Mouse (Mus musculus): ENCODE data around the gene Scn8a. TPM values are rescaled to one million over a fixed set of nuclear protein-coding genes. Genes with fewer than 3 reads are reported as not detected.

Gene Scn8a
- polyA plus RNA-seq, 1 experiment from 2014 or later, result 2.1 TPM

DNA sequence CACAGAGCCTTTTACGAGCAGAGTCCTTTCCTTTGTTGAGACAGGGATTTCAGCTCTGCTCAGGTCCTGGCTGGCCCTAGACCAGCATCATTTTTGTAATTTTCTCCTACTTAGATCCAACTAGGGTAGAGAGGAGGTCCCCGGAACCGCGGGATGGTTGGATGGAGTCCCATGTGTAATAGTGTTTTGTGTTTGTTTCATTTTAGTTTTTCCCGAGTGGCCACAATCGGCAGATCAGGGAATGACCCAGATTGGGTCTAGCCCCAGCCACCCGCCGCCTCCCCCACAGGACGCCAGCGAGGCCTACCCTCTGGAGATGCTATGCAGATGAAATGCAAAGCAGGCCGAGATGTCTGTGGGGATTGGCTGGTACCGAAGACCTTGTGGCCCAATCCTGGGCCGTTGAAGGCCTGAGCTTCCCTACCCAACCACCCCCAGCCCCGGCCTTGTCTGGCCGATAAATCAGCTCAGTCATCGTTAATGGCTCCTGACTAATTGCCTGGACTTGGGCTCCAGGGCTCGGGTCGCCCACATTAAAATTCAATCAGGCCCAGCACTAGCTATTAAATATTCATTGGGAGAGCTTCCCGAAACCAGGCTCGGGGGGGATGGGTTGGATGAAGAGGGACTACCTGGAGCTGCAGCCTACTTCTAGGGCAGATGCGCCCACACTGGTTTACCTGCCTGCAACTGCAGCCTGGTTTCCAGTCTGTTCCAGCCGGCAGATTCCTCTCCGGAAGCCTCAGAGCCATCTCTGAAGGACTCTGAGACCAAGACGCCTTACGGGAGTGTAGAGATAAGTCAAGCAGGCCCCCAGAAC, 223.4 kb downstream of the Scn8a start:
- DNase-seq (ENCODE audit: low spot score), result no peak

DNA sequence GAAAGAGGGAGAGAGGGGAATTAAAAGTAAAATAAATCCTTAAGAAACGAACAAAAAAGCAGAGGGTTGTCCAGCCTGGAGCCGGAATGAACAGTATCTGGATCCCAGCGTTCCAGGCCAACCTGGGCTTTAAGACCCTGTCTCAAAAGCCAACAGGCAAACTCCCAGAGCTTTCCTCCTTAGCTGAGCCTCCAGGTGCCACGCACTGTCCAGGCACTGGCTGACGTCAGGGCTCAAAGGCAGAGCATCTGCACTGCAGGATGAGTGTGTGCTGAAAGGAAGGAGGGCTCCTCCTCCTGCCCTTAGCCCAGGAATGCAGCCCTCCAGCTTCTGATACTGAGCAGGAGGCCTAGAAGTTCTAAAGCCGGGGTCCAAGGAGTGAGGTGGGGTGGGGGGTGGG, 224.3 kb downstream of the Scn8a start:
- DNase-seq (ENCODE audit: low spot score), result no peak

DNA sequence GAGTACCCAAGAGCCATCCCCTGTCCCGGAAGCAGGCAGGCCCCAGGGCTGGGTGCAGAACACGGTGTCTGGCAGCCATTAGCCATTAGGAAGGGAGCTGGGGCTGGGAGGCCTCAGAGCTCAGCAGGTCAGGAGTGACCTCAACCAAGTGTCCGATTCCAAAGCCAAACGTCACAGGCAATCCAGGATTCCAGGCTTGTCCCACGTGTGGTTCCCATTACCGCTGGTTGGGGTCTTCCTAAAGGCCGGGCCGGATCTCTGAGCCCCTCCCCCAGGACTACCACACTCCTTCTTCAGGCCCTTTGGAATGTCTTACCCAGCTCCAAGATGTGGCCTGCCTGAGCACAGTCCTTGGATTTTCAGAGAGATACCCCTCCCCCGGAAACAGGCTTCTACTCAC, 225.3 kb downstream of the Scn8a start:
- no peak for DNase-seq (ENCODE audit: low spot score)

DNA sequence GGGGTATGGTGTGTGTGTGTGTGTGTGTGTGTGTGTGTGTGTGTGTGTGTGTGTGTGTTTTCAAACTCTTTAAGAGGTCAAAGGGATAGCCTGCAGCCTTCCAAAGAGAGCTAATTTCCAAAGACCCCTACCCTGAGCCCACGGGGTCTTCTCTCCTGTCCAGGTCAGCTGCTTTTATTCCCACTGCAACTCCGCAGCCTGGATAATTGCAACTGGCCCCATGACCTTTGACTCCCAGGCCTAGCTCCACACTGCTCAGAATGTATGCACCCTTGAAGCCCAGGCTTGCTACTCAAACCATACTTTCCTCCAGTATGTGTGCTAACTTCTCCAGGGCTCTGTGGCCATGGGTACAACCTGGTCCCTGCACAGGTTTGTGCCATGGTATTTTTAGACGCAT, 225.7 kb downstream of the Scn8a start:
- DNase-seq (ENCODE audit: low spot score), result no peak

Other genes with a start within 250 kb of the Scn8a start
- gene Smagp, start 232.9 kb upstream of the Scn8a start, polyA plus RNA-seq (2015; fragmentation: Nextera tagmentation; extraction: Ambion mirVana), result 4.8 TPM in 2 replicates
- 33.1 and 45.9 TPM in 2 replicates for gene Bin2, start 200.3 kb upstream of the Scn8a start, polyA plus RNA-seq (2015; fragmentation: Nextera tagmentation; extraction: Ambion mirVana)
- 6.2 and 13.1 TPM in 2 replicates for gene Cela1, start 181.9 kb upstream of the Scn8a start, polyA plus RNA-seq (2015; fragmentation: Nextera tagmentation; extraction: Ambion mirVana)
- gene Galnt6, start 140.5 kb upstream of the Scn8a start, polyA plus RNA-seq (2015; fragmentation: Nextera tagmentation; extraction: Ambion mirVana), result 16.6 and 16.9 TPM in 2 replicates
- gene Slc4a8, start 108.1 kb upstream of the Scn8a start, polyA plus RNA-seq (2015; fragmentation: Nextera tagmentation; extraction: Ambion mirVana), result 2.1 and 2.7 TPM in 2 replicates
- gene Gm47841, start 177.5 kb downstream of the Scn8a start, polyA plus RNA-seq (2015; fragmentation: Nextera tagmentation; extraction: Ambion mirVana), result not detected in 2 replicates
- gene Fignl2, start 208.7 kb downstream of the Scn8a start, polyA plus RNA-seq (2015; fragmentation: Nextera tagmentation; extraction: Ambion mirVana), result 0.04 TPM in 2 replicates
- not detected in 2 replicates for gene Ankrd33, start 245.9 kb downstream of the Scn8a start, polyA plus RNA-seq (2015; fragmentation: Nextera tagmentation; extraction: Ambion mirVana)